Mouse (Mus musculus): ENCODE results near the gene Tspan32.

- TF ChIP-seq POLR2A (IDR thresholded peaks at IDR 0.05; ENCODE audit: insufficient read length, low read depth) (no peak), TCF12 (IDR thresholded peaks at IDR 0.05; ENCODE audit: insufficient read depth, poor library complexity, severe bottlenecking) (no peak), USF1 (IDR thresholded peaks at IDR 0.05; ENCODE audit: low read depth) (no peak), POLR2AphosphoS2 (IDR thresholded peaks at IDR 0.05; ENCODE audit: insufficient read length, low read depth) (no peak), E2F4 (IDR thresholded peaks at IDR 0.05; ENCODE audit: insufficient read depth) (no peak), MAX (IDR thresholded peaks at IDR 0.05; ENCODE audit: low read depth) (no peak)
Observed at GRCm38 (mm10) chr7:143025496-143025895, 20.6 kb downstream of the Tspan32 start.
